Mouse (Mus musculus) erythroblast, adult 5-6 weeks (primary cell): ENCODE data around the gene March5. TPM values are rescaled to one million over a fixed set of nuclear protein-coding genes. Genes with fewer than 3 reads are reported as not detected.

Experiments
- ATAC-seq: replicated peaks from 2 replicates; pipeline ENCODE4 v1.8.0; 2016; ENCODE audit warnings: moderate number of reproducible peaks, mild to moderate bottlenecking, moderate TSS enrichment, inconsistent platforms; ENCODE audit not compliant: poor library complexity, low FRiP score, severe bottlenecking
- total RNA-seq, 2 experiments: library from RNA; stranded (forward) in 1 of 2; stranded (reverse) in 1 of 2; fragments of 150-400 nt in 1 of 2; fragments of 200-764, 138-1000 nt in 1 of 2; gene quantifications; 2 replicates each; pipeline versions ENCODE4 v1.2.3 to v1.2.4; 2015 to 2017; ENCODE audit warnings: low replicate concordance in 2 of 2

Gene March5
- total RNA-seq, 2 experiments from 2014 or later, result 429 to 510 TPM

DNA sequence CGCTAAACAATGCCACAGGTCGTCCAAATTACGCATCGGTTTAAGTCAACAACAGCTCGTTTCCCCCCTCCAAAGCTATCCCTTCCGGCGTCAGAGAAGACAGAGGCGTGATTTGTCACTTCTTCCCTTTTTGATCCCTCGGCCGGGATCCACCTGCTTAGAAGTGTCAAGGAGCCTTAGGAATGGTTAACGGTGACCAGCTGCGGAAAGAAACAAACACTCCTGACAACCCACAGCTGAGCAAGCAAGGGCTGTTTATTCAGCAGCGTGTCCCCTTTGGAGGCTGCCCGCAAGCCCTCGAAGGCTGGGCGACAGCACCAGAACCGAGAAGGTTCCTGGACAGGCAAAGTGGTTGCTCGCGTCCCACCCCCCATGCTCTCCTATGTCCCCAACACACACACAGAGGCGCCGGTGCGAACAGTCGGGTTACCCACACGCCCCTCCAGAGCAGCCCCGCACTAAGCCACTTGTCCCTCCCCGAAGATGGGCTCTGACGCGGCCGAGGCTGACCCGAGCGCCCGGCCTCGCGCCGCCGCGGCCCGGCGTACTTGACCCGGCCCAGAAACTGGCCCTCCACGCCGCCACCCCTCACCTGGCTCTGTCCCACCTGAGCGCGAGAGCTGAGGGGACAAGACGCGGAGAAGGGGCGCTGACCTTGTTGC lies 571 bp upstream of the March5 start:
- ATAC-seq, result peak; percentile 31

DNA sequence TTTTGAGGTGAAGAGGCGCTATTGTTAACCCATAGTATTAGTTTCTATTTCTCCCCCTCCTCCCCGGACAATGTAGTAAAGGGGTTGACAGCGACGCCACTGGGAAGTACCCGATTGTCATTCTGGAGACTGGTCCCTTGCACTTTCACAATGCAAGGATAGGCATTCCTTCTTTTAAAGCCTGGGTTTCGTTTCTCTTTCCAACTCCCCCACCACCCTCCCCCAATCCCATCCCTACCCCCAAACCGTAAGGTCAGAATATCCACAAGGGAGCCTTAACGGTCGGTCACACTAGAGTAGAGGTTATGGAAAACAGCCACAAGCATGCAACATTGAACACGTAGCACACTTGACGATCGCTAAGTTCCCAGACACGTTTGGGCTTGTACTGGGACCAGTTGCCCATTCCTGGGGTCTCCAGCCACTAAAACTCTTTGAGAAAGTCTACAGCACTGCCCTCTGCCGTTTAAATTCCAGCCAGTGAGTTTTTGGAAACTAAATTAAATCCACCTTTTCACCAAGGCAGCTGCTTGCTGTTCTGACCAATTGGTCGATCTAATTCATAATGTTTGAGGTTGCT lies 923 bp downstream of the March5 start, which contains the start of gene Cpeb3:
TSS of gene Cpeb3 (minus strand) at position 426 of the 580 bp plus-strand sequence.
- peak; percentile 18 for ATAC-seq

DNA sequence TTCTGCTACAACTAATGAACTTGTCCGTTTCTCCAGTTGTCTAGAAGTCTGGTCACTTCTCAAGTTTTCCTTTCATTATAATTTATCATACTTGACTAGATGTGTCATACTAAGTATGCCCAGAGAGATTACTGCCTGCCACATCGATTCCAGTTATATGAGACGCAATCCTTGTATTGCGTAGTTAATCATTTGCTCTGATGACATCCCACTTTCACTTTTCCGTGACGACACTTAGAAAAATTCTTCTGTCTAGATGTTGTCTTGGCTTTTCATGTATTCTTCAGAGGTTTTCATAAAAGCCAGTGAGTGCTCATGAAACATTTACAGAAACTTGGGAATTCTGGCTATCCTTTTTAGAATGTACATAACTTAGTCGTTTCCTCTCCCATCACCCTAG lies 1.6 kb downstream of the March5 start:
- 0 out of 2 replicates have a peak, but pooled peaks have one; percentile 13 for ATAC-seq

DNA sequence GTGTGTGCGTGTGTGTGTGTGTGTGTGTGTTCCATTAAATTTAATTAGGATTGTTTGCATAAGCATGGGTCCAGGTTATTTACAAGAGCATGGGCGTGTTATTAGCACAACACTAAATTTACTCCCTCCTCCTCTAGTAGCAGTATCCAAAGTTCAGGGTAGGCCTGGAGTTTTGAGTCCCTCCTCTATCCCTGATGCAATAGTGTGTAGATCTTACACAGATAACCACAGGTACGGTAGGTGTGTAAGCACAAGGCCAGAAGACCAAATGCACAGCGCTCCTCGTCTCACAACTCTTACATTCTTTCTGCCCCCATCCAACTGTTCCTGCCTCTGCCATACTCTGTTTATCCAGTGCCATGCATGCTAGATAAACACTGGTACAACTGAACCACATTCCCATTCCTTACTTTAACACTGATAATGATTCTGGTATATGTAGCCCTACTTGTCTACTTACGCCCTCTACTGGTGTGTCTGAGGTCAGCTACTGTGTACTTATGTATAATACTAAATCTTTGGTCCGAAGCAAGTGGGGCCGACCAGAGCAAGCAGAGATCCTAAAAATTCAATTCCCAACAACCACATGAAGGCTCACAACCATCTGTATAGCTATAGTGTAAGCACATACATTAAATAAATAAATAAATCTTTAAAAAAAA lies 2.3 kb downstream of the March5 start:
- ATAC-seq, result 0 out of 2 replicates have a peak, but pooled peaks have one; percentile 7

DNA sequence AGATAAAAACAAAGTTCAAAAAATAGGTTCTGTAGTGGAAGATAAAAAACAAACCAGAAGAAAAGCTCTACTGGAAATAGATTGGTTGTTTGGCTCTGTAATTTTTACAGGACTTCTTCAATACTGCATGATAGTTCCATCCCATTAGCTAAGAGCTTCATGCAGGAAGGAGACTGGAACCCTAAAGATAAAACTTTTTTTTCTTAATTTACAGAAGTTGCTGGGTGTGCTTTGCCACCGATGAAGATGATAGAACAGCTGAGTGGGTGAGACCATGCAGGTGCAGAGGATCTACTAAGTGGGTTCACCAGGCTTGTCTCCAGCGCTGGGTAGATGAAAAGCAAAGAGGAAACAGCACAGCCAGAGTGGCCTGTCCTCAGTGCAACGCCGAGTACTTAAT lies 3.1 kb downstream of the March5 start:
- ATAC-seq, result no peak

DNA sequence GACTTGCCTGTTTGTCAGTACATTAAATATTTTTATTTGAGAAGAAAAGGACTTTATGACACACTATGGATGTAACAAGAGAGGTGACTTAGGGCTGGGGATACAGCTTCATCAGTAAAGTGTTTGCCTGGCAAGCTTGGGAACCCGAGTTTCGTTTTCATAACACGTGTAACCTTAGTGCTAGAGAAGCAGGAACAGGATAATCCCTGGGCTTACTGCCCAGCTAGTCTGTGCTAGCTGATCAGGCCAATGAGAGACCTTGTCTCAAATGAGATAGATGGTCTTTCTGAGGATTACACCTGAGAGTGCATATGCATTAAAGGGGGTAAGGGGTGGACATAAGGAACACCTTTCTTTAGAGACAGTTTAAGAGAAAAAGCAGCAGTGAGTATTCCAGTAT lies 4.1 kb downstream of the March5 start:
- ATAC-seq, result no peak

DNA sequence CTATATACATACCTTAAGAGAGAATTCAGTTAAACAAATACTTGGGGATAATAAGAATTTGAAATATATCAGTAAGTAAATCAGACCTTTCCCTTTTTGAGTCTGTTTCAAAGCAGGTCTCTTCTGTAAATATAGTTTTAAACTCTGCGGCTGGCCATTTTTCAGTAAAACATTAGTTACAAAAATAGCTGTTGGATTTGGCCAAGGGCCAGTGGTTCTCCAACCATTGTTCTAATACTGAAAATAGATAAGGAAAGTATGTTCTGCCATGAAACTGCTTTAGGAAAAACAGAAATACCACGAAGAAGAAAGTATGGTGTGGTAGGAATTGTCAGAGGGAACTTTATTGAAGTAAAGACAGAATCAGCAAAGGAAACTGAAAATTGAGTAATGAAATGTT lies 7.4 kb downstream of the March5 start:
- no peak for ATAC-seq

DNA sequence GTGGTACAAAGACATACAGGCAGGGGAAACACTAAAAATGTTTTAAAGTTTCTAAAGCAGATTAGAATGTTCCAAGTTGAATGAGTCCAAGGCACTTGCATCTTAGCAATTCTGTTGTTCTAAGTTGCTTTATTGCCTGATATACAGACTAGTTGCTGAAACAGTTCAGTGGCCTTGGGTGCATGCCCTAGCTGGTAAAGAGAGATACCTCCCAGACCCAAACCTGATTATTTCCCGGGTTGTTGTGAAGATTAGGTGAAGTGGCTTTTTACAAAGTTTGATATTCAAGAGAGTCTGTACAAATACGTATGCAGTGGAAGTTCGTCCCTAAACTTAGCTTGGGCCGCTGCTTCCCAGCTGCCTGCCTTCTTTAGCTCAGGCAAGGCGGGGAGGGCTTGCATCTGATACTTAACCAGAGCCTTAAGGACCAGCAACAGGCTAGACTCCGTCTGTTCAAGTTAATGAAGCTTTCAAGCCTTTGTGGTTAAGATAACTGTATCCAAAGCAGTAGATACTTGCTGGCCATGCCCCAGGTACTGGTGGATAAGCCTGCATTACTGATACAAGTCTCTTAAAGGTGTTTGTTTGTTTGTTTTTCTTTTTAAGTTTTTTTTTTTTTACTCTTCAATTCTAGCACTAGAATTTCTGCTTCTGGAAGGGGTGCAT lies 18.0 kb downstream of the March5 start:
- no peak for ATAC-seq

DNA sequence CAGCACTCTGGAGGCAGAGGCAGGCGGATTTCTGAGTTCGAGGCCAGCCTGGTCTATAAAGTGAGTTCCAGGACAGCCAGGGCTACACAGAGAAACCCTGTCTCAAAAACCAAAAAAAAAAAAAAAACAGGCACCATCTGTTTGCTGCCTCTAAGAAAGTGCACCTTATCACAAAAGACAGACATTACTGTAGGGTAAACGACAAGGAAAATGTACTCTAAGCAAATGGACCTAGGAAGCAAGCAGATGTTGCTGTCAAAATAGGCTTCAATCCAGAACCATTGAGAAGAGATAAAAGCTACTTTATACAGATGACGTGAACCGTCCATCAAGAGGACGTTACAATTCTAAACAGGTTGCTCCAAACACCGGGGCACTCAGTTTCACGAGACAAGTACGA lies 25.3 kb downstream of the March5 start:
- ATAC-seq, result peak; percentile 64

DNA sequence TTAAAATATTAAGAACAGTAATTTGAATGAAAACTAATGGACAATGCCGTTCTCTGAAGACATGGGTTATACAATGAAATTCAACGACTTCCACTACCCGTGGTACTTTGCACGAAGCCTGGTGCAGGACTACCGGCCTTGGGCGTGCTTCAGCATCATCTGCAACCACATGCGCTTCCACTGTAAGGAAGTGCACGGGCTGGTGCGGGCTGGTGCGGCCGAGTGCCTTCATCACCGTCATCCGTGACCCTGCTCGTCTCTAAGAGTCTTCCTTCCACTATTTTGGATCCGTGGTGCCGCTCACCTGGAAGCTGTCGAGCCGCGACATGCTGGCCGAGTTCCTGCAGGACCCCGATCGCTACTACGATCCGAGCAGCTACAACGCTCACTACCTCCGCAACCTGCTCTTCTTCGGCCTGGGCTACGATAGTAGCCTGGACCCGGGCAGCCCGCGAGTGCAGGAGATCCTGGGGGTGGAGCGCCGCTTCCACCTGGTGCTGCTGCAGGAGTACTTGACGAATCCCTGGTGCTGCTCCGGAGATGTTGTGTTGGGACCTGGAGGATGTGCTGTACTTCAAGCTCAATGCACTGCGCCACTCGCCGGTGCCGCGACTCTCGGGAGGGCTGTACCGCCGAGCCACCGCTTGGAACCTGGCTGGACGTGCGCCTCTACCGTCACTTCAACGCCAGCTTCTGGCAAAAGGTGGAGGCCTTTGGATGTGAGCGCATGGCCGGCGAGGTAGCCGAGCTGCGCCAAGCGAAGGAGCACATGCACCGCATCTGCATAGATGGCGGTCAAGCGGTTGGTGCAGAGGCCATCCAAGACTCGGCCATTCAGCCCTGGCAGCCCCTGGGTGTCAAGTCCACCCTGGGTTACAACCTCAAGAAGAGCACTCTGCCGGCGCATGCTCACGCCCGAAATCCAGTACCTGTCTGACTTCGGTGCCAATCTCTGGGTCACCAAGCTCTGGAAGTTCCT lies 26.5 kb downstream of the March5 start:
- ATAC-seq, result peak; percentile 27

DNA sequence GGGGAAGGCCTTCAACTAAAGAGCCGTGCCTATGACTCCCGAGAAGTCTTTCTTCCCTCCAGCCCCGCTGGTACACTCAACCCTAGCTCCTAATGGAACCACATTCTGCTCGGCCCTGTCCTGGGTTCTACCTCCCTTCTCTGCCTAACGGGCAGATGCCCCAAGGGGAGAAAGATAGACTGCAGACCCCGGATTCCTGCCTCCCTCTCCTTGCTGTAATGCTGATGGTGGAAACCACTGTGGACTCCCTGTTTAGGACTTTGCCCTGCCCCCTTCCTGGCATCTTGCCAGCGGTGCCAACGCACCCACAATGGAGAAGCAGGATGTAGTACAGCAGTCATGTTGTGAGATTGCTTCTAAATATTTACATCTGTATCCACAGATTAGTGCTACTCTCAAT lies 28.5 kb downstream of the March5 start:
- no peak for ATAC-seq

DNA sequence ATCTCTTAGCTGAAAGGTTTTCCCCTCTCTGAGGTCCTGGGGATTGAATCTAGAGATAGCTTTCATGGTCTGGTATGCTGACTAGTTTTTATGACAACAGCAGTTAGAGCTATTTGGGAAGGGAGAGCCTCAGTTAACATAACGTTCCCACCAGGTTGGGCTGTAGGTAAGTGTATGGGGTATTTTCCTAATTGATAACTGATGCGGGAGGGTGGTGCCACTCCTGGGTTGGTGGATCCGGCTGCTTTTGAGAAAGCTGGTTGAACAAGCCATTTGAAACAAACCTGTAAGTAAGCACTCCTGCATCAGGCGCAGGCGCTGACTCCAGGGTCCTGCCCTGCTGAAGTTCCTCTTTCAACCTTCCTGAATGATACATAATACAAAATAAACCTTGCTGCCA lies 30.0 kb downstream of the March5 start:
- peak; percentile 46 for ATAC-seq

DNA sequence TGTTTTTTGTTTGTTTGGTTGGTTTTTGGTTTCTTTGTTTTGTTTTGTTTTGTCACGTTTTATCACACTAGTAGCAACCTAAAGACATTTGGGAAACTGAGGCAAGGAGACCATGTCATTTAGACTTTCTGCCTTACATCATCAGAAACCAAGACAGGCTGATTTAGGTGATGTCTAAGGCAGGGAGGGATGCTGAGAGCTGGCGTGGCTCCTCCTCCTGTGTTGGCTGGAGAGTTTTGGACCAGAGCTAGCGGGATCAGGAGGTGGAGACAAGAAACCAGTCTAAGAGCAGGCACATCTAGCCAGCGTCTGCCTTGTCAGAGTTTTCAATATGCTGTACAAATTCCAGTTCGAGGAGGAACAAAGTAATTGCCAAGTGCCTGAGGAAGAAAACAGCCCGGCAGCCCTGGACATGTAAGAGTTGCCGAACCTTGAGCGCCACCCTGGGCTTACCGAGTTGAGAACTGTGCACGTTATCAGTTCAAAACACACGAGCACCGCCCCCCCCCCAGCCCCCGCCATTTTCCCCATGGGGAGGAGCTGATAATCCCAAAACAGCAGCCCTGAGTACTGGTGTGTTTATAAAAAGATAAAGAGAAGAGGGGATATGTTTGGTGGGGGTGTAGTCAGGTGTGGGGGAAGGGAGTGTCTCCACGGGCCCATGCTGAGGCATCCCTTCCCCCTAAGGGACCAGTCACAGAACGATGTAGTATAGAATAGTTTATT lies 30.5 kb downstream of the March5 start:
- peak; percentile 60 for ATAC-seq

DNA sequence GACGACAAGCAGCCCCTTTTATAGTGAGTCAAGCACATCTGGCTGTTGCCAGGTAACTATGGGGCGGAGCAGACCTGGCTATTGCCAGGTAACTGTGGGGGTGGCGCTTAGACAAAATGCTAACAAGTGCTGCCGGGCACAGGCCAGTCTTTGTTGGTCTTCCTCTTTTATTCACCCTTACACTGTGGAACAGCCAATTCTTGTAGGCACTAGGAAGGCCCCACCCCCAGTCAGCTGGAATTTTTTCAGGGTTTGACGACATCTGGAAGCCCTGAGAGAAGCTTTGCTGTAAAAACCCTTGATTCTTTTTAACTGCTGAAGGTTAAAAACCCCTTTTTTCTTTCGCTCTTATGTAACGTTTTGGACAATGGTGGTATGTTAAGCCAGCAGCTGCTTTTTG lies 31.3 kb downstream of the March5 start:
- ATAC-seq, result 0 out of 2 replicates have a peak, but pooled peaks have one; percentile 3

DNA sequence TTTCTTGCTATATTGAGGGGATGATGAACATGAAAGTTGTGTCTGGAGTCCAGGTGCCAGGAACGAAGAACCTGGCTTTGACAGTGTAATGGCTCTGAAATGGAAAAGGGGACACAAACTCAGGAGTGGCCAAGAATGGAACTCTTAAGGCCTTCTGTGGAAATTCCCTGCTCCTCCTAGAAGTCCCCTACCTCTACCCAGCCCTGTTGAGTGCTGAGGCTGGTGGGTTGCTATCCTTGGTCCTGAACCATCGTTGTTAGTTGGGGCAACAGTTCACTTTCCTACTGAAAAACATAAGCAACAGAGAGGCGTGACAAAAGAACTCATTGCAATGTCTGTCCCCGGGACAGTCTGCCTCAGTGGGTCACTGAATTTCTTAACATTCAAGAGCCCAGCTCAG lies 31.8 kb downstream of the March5 start:
- ATAC-seq, result no peak

DNA sequence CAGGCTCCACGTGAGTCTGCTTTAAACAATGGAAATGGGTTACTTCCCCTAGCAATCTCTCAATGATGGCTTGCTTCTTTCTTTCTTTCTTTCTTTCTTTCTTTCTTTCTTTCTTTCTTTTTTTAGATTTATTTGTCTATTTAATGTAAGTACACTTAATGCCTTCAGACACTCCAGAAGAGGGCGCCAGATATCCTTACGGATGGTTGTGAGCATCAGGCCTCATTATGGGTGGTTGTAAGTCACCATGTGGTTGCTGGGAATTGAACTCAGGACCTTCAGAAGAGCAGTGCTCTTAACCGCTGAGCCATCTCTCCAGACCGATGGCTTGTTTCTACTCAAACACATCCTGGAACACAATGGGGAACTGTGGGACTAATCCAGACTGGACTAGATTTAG lies 33.9 kb downstream of the March5 start:
- no peak for ATAC-seq

DNA sequence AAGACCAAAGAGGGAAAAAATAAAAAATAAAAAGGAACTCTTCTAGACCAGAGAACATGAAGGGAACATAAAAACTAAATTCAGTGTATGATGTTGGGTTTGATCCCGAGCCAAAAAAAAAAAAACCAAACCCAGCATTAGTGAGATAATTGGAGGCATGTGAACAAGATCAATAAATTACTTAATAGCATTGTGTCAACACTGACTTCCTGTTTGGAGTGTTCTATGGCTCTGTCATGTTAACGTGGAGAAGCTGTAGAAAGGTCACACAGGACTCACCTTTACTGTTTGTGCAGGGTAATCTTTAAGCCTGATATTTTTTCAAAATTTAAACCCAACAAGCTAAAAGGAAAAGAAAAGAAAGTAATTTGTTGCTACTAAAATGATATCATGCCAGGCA lies 35.4 kb downstream of the March5 start:
- ATAC-seq, result no peak

DNA sequence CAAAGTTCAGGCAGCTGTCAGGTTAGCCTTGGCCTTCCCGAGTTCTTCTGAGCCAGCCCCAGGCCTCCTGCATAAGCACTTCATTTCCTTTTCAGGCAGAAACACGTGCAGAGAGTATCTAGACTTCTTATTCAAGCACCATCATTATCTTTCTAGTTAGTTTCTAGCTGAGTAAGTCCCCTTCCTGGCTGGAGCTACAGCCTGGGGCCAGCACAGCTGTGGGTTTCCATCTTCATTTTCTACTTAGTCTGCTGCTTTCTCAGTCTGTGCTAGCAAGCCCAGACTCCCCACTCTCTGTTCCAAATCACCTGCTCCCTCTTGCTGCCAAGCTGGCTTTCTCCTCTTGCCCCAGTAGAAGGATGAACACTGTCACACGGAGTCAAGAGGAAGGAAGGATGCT lies 39.5 kb downstream of the March5 start:
- ATAC-seq, result no peak

DNA sequence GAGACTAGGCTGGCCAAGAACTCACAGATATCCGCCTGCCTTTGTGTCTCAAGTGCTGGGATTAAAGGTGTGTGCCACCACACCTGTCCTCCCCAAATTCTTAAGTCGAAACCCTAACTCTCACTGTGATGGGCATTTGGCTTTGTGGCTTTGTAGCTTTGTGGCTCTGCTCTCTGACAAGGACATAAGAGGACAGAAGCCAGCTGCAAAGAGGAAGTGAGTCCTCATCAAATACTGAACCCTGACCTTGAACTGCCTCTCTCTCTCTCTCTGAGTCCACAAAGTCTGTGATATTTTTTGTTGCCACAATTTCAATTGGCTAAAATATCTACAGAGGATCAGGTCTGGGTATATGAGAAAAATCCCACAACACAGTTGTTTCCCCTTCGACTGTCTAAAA lies 40.9 kb downstream of the March5 start:
- ATAC-seq, result no peak
